Mouse (Mus musculus): ENCODE measurements around the gene Rlim.

DNA sequence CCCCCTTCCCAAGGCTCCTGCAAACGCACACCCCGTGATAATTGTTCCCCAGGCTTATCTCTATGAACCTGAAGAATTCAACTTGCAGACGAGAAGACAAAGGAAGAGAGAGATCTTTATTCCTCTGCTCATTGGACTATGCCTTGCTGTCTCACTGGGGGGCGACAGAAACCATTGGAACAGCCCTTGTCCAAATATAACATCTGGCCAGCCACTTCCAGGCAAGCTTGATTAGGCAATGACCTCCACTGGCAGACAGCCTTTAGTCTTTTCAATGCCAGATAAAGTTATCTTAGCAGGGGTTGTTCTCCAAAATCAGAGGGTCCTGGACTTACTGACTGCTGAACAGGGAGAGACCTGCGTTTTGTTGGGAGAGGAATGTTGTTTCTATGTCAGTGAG lies 62.1 kb downstream of the Rlim start:
- TF ChIP-seq CHD1 (IDR thresholded peaks at IDR 0.05; ENCODE audit: low read depth, low read length) (no peak), CTCF (conservative IDR thresholded peaks at IDR 0.05 in 1 of 2, IDR thresholded peaks at IDR 0.05 in 1 of 2; ENCODE audit: low read depth in 2 of 2, low read length in 2 of 2) (peak in 1 of 2 experiments; percentile 41; a peak in 2 of 4 replicates), E2F4 (IDR thresholded peaks at IDR 0.05; ENCODE audit: insufficient replicate concordance, low read depth, low read length) (no peak), MAX (IDR thresholded peaks at IDR 0.05; ENCODE audit: low read length) (no peak), MAZ (IDR thresholded peaks at IDR 0.05; ENCODE audit: low read depth, low read length) (no peak), SMC3 (IDR thresholded peaks at IDR 0.05; ENCODE audit: low read depth, low read length) (peak; percentile 29), ETS1 (conservative IDR thresholded peaks at IDR 0.05; ENCODE audit: low read depth, low read length) (no peak)
